Mouse (Mus musculus): ENCODE measurements around the gene 1700020A23Rik. TPM values are rescaled to one million over a fixed set of nuclear protein-coding genes. Genes with fewer than 3 reads are reported as not detected.

The 1700020A23Rik gene
- polyA plus RNA-seq, 1 experiment = not detected

DNA sequence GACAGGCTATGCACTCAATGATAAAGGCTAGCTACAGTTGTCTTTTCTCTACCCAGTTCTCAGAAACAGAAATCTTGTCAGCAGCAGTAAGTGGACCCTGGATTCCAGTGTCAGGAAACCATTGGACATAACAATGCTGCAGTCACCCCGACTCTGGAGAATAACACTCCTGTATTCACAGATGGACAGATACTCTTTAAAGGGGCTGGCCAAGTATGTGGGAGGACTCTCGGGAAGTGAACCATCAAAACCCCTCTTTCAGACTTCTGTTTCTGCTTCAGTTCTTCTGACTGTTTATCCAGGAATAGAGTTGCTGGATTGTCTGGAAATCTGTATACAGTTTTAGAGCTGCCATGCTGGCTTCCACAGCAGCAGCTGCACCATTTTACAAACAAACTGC, 24.8 kb downstream of the 1700020A23Rik start:
- TF ChIP-seq POLR2A (IDR thresholded peaks at IDR 0.05; ENCODE audit: low read depth, low read length) (no peak), CTCF (IDR thresholded peaks at IDR 0.05; ENCODE audit: borderline replicate concordance, insufficient read depth, low read length) (no peak)
- H3K27ac ChIP-seq (ENCODE audit: insufficient read depth, low read length) = no peak overlapping the region

DNA sequence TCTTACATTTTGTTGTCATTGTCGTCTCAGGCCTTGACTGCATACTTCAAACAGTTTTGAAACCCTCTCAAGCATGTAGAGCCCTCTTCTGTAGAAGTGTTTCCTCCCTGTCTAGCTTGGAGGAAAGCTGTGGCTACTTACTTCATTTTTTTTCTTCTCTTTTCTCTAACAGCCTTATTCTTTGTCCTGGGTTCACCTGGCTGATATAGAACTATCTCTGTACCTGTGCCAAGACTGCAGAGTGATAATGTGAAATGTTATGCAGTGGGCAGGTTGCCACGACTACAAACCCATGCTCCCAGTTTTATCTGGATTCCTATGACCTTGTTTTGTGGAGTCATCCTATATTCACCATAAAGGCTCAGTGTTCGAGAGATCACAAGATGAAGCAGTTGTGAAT, 25.4 kb downstream of the 1700020A23Rik start:
- H3K4me3 ChIP-seq (ENCODE audit: insufficient read depth, low read length) = no peak overlapping the region
- no peak overlapping the region for H3K27ac ChIP-seq (ENCODE audit: insufficient read depth, low read length)
- TF ChIP-seq POLR2A (IDR thresholded peaks at IDR 0.05; ENCODE audit: low read depth, low read length) (no peak), CTCF (IDR thresholded peaks at IDR 0.05; ENCODE audit: borderline replicate concordance, insufficient read depth, low read length) (no peak)
- H3K4me1 ChIP-seq (ENCODE audit: control insufficient read depth, insufficient read depth, low read length) = 0 out of 2 replicates have a peak, but pooled peaks cover 2% of the 10 kb centered on the region

More for the DNA sequence above, 24.8 kb downstream of the 1700020A23Rik start:
- Histone ChIP-seq H3K4me1 (ENCODE audit: control insufficient read depth, insufficient read depth, low read length) (0 out of 2 replicates have a peak, but pooled peaks cover 2% of the 10 kb centered on the region), H3K4me3 (ENCODE audit: insufficient read depth, low read length) (no peak overlapping the region)

DNA sequence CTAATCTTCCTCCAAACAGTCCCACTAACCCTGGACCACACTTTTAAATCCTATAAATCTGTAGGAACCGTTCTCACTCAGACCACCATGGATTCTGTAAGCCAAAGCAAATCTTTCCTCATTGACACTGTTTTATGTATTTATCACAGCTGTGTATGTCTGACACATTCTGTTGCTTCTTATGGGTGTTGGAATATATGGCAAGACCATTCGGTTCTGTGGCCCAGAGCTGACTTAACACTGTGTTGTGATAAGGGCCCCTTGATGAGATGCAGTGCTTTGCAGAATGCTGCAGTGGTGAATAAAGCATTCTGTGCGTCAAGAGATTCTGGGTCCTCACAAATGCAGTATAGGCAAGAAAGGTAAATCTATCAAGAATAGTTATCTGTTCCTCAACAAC, 27.1 kb downstream of the 1700020A23Rik start:
- no peak overlapping the region for H3K27ac ChIP-seq (ENCODE audit: insufficient read depth, low read length)
- H3K4me3 ChIP-seq (ENCODE audit: insufficient read depth, low read length) = no peak overlapping the region
- 0 out of 2 replicates have a peak, but pooled peaks cover 2% of the 10 kb centered on the region for H3K4me1 ChIP-seq (ENCODE audit: control insufficient read depth, insufficient read depth, low read length)
- TF ChIP-seq CTCF (IDR thresholded peaks at IDR 0.05; ENCODE audit: borderline replicate concordance, insufficient read depth, low read length) = no peak
- TF ChIP-seq POLR2A (IDR thresholded peaks at IDR 0.05; ENCODE audit: low read depth, low read length) = no peak

DNA sequence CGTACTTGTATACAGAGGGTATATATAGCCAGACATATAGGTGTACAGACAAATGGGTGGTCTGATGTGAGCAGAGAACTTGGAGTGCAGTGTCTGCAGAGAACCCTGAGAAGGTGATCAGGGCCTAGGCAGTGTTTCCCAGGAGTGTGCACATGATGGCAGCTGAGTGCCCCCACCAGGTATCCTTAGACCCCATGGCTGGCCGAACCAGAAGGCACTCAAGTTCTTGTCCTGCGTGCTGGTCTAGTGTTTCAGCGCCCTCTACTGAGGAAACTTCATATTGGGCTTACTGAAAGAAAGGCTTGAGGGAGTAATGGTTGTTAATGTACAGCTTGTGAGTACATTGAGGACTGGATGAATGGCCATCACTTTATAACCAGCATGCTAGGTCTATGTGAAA, 28.1 kb downstream of the 1700020A23Rik start:
- TF ChIP-seq POLR2A (IDR thresholded peaks at IDR 0.05; ENCODE audit: low read depth, low read length) = no peak
- peak; percentile 47; the same call in 1 of the 2 replicates for TF ChIP-seq CTCF (IDR thresholded peaks at IDR 0.05; ENCODE audit: borderline replicate concordance, insufficient read depth, low read length)
- H3K4me1 ChIP-seq (ENCODE audit: control insufficient read depth, insufficient read depth, low read length) = no peaks in the 10 kb centered on the region

DNA sequence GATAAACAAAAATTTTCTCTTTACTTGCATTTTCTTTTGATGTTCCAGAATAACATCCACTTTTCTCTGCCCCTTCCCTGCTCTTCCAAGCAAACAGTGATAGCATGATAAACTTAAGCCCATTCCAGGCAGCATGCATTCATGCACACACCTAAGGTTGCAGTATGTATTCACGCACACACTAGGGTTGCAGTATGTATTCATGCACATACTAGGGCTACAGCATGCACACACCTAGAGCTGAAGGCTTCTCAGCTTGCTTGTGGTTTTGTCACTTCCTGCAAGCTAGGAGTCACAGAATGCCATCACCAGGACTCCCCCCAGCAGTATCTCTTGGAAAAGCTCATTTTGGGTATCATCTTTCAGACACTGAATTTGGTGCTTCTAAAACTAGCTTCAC, 31.7 kb downstream of the 1700020A23Rik start:
- TF ChIP-seq POLR2A (IDR thresholded peaks at IDR 0.05; ENCODE audit: low read depth, low read length) (no peak), CTCF (IDR thresholded peaks at IDR 0.05; ENCODE audit: borderline replicate concordance, insufficient read depth, low read length) (no peak)
- Histone ChIP-seq H3K27ac (ENCODE audit: insufficient read depth, low read length) (no peak overlapping the region), H3K4me1 (ENCODE audit: control insufficient read depth, insufficient read depth, low read length) (no peaks in the 10 kb centered on the region), H3K4me3 (ENCODE audit: insufficient read depth, low read length) (no peak overlapping the region)

More for the DNA sequence above, 28.1 kb downstream of the 1700020A23Rik start:
- H3K27ac ChIP-seq (ENCODE audit: insufficient read depth, low read length) = no peak overlapping the region
- no peak overlapping the region for H3K4me3 ChIP-seq (ENCODE audit: insufficient read depth, low read length)

DNA sequence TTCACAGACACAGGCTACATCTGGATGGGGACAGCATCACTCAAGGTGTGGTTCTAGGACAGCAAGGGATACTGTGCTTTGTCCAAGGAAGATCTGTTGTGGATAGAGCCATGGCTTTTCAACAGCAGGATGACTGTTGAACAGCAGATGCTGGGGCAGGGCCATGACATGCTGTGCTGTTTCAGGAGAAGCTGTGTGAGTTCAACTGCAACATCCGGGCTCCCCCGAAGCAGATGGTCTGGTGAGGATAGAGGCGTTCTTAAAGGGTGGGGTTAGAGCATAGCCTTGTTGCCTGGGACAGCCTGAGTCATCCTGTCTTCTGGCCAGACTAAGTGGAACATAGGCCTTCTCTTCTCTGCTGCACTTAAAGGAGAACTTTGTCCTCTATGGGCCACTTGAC, 33.8 kb downstream of the 1700020A23Rik start:
- Histone ChIP-seq H3K27ac (ENCODE audit: insufficient read depth, low read length) (no peak overlapping the region), H3K4me1 (ENCODE audit: control insufficient read depth, insufficient read depth, low read length) (no peaks in the 10 kb centered on the region), H3K4me3 (ENCODE audit: insufficient read depth, low read length) (no peak overlapping the region)
- TF ChIP-seq CTCF (IDR thresholded peaks at IDR 0.05; ENCODE audit: borderline replicate concordance, insufficient read depth, low read length) (no peak), POLR2A (IDR thresholded peaks at IDR 0.05; ENCODE audit: low read depth, low read length) (no peak)

DNA sequence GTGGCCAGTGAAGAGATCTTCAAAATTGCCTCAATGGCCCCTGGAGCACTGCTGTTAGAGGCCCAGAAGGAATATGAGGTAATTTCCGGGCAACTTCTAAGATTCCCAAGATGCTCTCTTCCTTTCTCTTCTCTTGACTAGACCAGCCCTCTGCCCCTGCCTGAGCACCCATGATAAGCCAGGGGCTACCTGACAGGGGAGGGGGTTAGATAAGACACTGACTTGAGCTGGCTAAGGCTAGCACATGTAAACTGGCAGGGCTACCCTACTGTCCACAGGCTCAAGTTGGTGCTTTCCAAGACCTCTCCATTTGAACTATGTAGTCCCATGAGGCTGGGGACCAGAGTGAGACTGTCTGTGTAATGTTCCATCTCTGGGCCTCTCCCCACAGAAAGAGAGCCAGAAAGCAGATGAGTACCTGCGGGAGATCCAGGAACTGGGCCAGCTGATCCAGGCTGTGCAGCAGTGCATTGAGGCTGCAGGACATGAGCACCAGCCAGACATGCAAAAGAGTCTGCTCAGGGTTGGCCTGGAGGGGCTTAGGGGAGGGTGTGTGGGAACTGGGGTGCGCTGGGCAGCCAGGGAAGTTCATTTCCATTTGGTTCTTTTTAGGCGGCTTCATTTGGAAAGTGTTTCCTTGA, 34.9 kb downstream of the 1700020A23Rik start:
- Histone ChIP-seq H3K27ac (ENCODE audit: insufficient read depth, low read length) (no peak overlapping the region), H3K4me3 (ENCODE audit: insufficient read depth, low read length) (no peak overlapping the region), H3K4me1 (ENCODE audit: control insufficient read depth, insufficient read depth, low read length) (no peaks in the 10 kb centered on the region)
- TF ChIP-seq CTCF (IDR thresholded peaks at IDR 0.05; ENCODE audit: borderline replicate concordance, insufficient read depth, low read length) (no peak), POLR2A (IDR thresholded peaks at IDR 0.05; ENCODE audit: low read depth, low read length) (no peak)

DNA sequence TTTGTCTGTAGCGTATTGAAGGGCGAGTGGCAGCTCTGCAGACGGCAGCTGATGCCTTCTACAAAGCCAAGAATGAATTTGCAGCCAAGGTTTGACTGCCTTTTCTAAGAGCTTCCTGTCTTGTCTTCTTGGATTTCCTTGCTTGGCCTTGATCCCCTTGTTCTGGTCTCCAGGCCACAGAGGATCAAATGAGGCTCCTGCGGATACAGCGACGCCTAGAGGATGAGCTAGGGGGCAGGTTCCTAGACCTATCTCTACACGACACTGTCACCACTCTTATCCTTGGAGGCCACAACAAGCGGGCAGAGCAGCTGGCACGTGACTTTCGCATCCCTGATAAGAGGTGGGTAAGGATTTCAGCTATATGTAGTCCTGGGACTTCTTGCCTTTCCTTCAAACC, 37.1 kb downstream of the 1700020A23Rik start:
- H3K27ac ChIP-seq (ENCODE audit: insufficient read depth, low read length) = no peak overlapping the region
- H3K4me3 ChIP-seq (ENCODE audit: insufficient read depth, low read length) = no peak overlapping the region
- H3K4me1 ChIP-seq (ENCODE audit: control insufficient read depth, insufficient read depth, low read length) = no peaks in the 10 kb centered on the region
- TF ChIP-seq POLR2A (IDR thresholded peaks at IDR 0.05; ENCODE audit: low read depth, low read length) (no peak), CTCF (IDR thresholded peaks at IDR 0.05; ENCODE audit: borderline replicate concordance, insufficient read depth, low read length) (no peak)

DNA sequence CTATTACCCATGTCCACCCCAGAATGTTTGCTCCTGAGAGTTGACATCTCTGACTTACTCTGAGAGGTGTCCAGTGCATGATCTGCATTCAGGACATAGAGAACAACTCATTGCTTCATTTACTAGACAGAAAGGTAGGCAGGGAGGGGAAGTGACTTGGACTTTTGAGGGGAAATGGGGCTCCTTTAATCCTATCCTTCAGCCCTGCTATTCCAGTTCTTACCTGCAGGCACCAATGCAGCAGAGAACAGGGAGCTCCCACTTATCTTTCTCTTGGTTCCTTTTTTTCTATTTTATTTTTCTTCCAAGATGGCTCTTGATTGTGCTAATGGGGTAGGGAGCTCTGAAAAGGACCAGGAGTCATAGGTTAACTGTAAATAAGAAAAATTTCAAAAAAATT, 43.4 kb downstream of the 1700020A23Rik start:
- TF ChIP-seq CTCF (IDR thresholded peaks at IDR 0.05; ENCODE audit: borderline replicate concordance, insufficient read depth, low read length) (no peak), POLR2A (IDR thresholded peaks at IDR 0.05; ENCODE audit: low read depth, low read length) (no peak)

DNA sequence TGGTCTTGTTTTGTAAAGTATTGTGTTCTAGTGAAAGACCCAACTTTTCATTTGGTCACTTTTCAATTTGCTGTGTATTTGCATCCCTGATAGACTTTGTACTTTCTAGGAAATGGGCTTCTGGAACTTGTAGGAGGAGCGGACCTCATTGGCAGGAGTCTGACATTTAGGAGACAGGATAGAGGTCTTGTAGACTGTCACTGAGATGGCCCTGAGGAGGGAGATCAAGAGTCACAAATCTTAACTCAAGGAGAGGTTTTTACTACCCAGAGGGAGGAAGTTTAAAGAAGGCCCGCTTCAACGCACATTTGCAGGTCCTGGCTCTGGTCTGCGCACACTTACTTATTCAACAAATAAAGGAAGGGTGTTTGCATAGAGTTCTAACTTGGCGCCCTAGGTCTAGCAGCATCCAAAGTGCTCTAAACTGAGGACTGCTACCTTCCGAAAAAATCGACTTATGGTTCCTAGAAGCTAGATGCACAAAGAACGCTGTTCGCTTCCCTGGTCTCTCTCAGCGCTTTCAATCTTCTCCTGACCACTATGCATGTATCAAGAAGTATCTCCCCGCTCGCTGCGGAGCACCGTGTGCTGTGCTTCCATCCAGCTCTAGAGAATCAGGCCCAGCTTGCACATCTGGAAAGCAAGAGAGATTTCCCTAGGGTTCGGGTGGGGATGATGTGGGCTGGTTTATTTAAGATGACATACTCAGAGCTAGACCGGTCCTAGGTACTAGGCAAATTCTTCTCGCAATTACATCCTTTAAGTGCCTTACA, 44.1 kb downstream of the 1700020A23Rik start:
- no peak for TF ChIP-seq POLR2A (IDR thresholded peaks at IDR 0.05; ENCODE audit: low read depth, low read length)
- TF ChIP-seq CTCF (IDR thresholded peaks at IDR 0.05; ENCODE audit: borderline replicate concordance, insufficient read depth, low read length) = no peak

More for the DNA sequence above, 43.4 kb downstream of the 1700020A23Rik start:
- Histone ChIP-seq H3K4me3 (ENCODE audit: insufficient read depth, low read length) (no peak overlapping the region), H3K27ac (ENCODE audit: insufficient read depth, low read length) (no peak overlapping the region), H3K4me1 (ENCODE audit: control insufficient read depth, insufficient read depth, low read length) (peaks cover 12% of the 10 kb centered on the region)

More for the DNA sequence above, 44.1 kb downstream of the 1700020A23Rik start:
- peaks cover 12% of the 10 kb centered on the region for H3K4me1 ChIP-seq (ENCODE audit: control insufficient read depth, insufficient read depth, low read length)
- peak overlapping the region; percentile 73 for H3K4me3 ChIP-seq (ENCODE audit: insufficient read depth, low read length)
- no peak overlapping the region for H3K27ac ChIP-seq (ENCODE audit: insufficient read depth, low read length)
